Comparison of ENCODE assay signal across 10 mouse cellular contexts in the genomic region with DNA sequence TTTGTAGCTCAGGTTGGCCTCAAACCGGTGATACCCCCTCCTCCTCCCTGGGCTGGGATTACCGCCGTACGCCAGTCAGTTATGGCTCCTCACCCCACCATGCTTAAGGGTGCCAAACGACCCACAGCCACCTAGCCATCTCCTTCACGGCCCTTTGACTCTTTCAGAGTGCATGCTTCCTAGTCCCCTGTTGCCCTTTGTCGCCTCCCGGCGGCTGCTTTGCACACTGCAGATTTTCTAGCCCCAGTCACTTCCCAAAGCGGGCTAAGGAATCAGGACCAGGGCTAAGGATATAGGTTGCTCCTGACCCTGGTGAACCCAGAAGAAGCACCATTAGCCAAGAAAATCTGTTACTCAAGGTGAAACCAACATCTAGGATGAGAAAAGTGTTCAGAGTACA. TPM values are rescaled to one million over a fixed set of nuclear protein-coding genes. Genes with fewer than 3 reads are reported as not detected.
A peak's percentile ranks its signal among the peaks of the same experiment; 100 is the strongest.
DNase-seq lines count a peak whose midpoint lies in the region; TF ChIP-seq lines count a peak whose summit lies in the region.
"Had no signal": no experiment of that assay in that cellular context is flagged by ENCODE, and none has a peak within 500 bp of the region (broad histone marks: within the 10 kb centered on the region; RNA-seq: fewer than 3 reads in every experiment).

No protein-coding gene starts in this region.

- H3K27me3 ChIP-seq in limb, embryonic 10.5 days (ENCODE audit: low read depth, poor library complexity, severe bottlenecking), result no peaks in the 10 kb centered on the region
- H3K27me3 ChIP-seq: heart, embryonic 13.5 days; neural tube, embryonic 13.5 days had no signal

- no peaks in the 10 kb centered on the region for H3K36me3 ChIP-seq in limb, embryonic 10.5 days
- H3K36me3 ChIP-seq: heart, embryonic 13.5 days; neural tube, embryonic 13.5 days had no signal

- TF ChIP-seq CTCF in layer of hippocampus, adult 2 months (conservative IDR thresholded peaks at IDR 0.05), result peak; percentile 87

- 34% methylated on average over 10 of the region's 10 CpGs for WGBS in limb, embryonic 10.5 days

- H3K27ac ChIP-seq in layer of hippocampus, adult 2 months, result no peak overlapping the region
- no peak overlapping the region for H3K27ac ChIP-seq in limb, embryonic 10.5 days
- H3K27ac ChIP-seq: heart, embryonic 13.5 days; neural tube, embryonic 13.5 days had no signal

- intact Hi-C loops in gastrocnemius, postnatal 14 days (cut with DNase I; ENCODE audit: low total_unique reads), result loop anchor here (10.0 kb wide), 1 partner anchor 91 kb away; a partner anchor contains a TSS

- no peaks in the 10 kb centered on the region for H3K4me1 ChIP-seq in limb, embryonic 10.5 days
- H3K4me1 ChIP-seq: heart, embryonic 13.5 days; neural tube, embryonic 13.5 days had no signal

- DNase-seq in layer of hippocampus, adult 2 months (ENCODE audit: low spot score in 2 of 2), result peak in 1 of 2 experiments; percentile 74
- no peak for DNase-seq in layer of hippocampus, adult 9-11 months
- peak; percentile 33 for DNase-seq in MEL-GATA-1-ER (ENCODE audit: extremely low read depth, low read depth)
- DNase-seq in c-Kit-negative CD71-positive TER-119-positive erythroid progenitor cells, embryonic 14.5 days (ENCODE audit: low read depth, low spot score), result peak; percentile 6
- peak; percentile 61 for DNase-seq in gastrocnemius, postnatal 14 days
- peak; percentile 63 for DNase-seq in limb, embryonic 10.5 days (ENCODE audit: low spot score)
- DNase-seq in ovary, postnatal 36 days (ENCODE audit: low spot score), result peak; percentile 70
- peak; percentile 45 to 75 for DNase-seq in urinary bladder, postnatal 36 days (ENCODE audit: low spot score in 2 of 2)

- H3K9me3 ChIP-seq in limb, embryonic 10.5 days (replicated peaks), result no peaks in the 10 kb centered on the region
- H3K9me3 ChIP-seq: heart, embryonic 13.5 days; neural tube, embryonic 13.5 days had no signal

- H3K4me3 ChIP-seq in layer of hippocampus, adult 2 months, result no peak overlapping the region
- no peak overlapping the region for H3K4me3 ChIP-seq in limb, embryonic 10.5 days
- H3K4me3 ChIP-seq: heart, embryonic 13.5 days; neural tube, embryonic 13.5 days had no signal

RNA-seq across cellular contexts. Expression of a gene that starts 34.9 kb away (rescaled TPM):
- 10 to 100 TPM; 44.7 to 46.9 TPM for total RNA-seq in layer of hippocampus, adult 2 months (2021)
- 100 to 1,000 TPM; 129 to 156 TPM for total RNA-seq in gastrocnemius, postnatal 14 days (2021)
- 13.4 and 21.0 TPM in 2 replicates for polyA plus RNA-seq in limb, embryonic 10.5 days (2016; fragmentation: Nextera tagmentation; extraction: Ambion mirVana)

RNA-seq across cellular contexts. Expression of a gene that starts 44.6 kb away (rescaled TPM):
- total RNA-seq in layer of hippocampus, adult 2 months (2021), result 10 to 100 TPM; 51.7 to 52.3 TPM
- 10 to 100 TPM; 23.7 to 31.0 TPM for total RNA-seq in gastrocnemius, postnatal 14 days (2021)
- polyA plus RNA-seq in limb, embryonic 10.5 days (2016; fragmentation: Nextera tagmentation; extraction: Ambion mirVana), result 166 and 214 TPM in 2 replicates

RNA-seq across cellular contexts. Expression of a gene that starts 53.5 kb away (rescaled TPM):
- total RNA-seq in layer of hippocampus, adult 2 months (2021), result 10 to 100 TPM; 58.3 to 59.0 TPM
- 1 to 10 TPM; 6.9 to 8.9 TPM for total RNA-seq in gastrocnemius, postnatal 14 days (2021)
- 2.9 and 3.9 TPM in 2 replicates for polyA plus RNA-seq in limb, embryonic 10.5 days (2016; fragmentation: Nextera tagmentation; extraction: Ambion mirVana)

Comparison
In these comparisons a context has a peak if more than half of its experiments do, and no peak if none do; other contexts are left out.
1. RNA of a gene that starts 53.5 kb away (total RNA-seq): 58.3 to 59.0 TPM in layer of hippocampus, adult 2 months; 6.9 to 8.9 TPM in gastrocnemius, postnatal 14 days; every median in the first group is over 4 times any median in the second.